Mouse (Mus musculus) adipocyte (in vitro differentiated cells): Measurements from ENCODE around the gene Kremen1.
A peak's percentile ranks its signal among the peaks of the same experiment; 100 is the strongest.

Experiments used
- DNase-seq: peaks from one replicate; pipeline ENCODE4 v3.0.0-alpha.2; 2016; ENCODE audit warnings: low spot score

Gene Kremen1

DNA sequence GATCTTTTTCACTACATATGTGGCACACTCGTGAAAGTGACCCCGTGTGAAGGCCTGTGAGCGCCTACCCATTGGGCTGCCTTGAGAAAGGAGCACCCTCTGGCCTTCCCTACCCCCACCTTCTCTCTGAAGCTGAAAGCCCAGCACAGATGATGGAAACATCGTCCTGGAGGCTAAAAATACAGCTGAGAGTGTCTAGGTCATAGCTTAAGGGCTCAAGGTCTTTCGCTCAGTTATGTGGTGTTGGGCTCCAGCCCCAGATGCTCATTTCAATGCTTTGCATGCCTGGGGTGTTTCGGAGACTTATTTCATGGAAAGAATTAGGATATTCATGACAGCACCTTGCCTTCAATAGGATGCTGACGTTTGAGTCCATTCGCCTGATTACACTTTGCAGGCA lies 4.4 kb upstream of the Kremen1 start:
- no peak for DNase-seq

DNA sequence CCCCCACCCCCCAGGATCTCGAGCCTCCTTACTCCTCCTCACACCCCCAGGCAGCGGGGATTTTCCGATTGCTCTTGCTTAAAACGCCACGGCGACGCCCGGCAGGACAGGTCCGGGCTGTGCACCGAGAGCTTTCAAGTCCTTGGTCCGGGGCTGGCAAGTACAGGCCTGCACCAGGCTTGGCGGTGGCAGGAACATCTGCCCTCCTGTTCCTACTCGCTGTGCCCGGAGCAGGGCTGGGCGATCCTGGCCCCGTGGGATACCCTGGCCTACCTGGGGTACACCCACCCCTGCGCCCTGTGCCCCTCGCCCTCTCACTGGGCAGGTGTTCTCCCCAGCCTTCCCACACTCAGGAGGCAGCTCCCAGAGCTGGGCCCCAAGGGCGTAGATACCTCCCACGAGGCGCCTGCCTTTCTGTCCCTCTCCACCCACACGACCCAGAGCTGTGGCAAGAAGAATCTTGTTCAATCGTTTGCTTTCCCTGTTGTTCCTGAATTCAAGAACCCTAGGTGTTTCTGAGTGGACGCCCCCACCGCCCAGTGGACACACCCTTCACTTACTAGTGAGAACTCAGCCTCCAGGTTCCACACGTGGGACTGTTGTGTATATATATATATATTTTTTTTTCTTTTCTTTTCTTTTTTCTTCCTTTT lies 1.8 kb upstream of the Kremen1 start:
- DNase-seq, result no peak

DNA sequence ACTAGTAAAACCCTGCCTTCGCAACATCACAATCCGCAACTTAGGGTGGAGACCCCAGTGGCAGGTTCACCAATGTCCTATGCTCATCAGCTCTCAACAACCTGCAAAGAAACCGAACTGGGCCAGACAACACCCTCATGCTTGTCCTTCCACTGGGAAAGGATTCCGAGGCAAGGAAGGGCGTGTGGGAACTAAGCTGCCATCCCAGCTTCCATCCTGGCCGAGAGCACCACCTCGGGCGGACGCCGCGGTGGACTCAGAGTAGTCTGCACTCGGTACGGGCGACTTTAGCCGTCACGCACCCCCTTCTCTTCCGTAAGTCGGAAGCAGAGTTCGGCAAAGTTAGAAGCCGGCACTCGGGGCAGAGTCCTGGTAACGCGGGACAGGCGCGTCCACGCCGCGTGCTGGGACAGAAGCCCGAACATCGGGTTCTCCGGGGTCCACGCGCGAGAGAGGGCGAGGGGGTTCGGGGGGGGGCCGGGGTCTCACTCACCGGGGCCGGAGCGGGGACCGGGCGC lies 357 bp downstream of the Kremen1 start:
- peak; percentile 37 for DNase-seq

DNA sequence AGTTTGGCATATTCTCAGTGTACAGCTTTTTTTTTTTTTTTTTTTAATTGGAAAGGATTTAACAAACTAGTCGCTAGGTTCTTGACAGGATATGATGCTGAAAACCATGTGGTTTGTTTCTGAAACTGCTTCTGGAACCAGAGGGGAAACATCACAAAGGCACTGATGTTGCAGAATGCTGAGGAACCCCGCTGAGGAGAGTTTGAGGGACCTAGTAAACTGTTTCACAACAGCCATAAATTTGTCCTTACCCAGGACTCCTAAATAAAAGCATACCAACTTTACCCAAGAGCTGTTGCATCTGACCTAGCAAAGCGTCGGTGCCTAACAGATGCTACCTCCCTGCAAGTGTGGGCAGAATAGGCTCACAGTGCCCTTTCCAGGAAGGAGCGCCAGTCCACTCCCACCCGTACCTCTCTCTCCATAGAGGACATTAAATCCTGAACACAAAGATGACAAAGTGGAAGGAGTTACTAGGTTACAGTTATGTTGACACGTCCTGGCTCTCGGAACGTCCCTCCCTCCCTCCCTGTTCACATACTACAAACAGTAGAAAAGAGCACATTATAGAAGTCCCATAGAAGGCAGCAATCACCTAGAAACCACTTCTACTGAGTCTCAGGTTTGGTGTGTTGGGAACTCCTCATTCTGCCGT lies 1.3 kb downstream of the Kremen1 start:
- no peak for DNase-seq

DNA sequence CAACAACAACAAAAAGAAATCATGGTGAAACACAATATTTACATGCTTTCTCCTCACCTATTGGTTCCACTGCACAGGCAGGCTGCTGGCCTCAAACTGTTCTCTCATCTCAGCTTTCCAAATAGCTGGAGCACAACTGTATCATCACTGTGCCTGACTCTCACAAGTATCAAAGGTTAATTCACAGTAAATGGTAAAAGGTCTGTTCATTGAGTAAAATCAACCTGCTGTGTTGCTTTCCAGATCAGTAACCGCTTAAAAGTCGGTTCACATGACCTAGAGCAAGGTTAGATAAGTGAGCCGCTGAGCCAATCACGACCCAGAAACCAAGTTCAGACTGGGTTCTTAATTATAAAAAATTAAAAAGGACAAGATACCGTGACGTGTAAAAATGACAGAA lies 3.3 kb downstream of the Kremen1 start:
- no peak for DNase-seq

DNA sequence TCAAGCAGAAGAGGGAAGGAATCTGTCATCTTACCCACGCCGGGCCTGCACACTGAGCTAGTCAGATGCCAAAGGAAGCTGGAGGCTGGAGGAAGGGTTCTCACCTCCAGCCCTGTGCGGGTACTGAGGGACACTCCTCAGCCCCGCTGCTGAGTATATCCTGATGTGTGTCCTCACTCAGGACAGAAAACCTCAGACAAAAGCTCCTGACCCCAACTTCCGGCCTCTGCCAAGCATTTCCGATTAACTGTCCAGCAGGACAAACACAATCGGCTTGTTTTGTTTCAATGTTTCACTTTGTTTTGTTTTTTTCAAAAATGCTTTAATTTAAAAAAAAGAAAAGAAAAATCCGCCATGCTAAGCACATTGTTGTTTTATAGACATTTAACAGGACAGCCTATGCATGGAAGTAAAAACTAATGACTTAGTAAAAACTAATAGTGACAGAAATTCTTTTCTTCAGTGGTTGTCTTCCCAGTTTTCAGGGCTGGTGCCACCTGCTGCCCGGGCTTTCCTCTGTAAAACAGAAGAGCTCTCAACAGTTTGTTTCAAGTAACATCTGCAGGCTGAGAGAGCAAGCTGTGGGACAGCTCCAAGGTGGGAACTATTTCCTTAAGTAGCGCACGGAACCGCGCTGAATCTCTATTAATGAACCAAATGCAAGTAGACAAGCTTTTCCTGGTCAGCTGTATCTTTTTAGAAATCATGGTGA lies 4.1 kb downstream of the Kremen1 start:
- DNase-seq, result no peak

DNA sequence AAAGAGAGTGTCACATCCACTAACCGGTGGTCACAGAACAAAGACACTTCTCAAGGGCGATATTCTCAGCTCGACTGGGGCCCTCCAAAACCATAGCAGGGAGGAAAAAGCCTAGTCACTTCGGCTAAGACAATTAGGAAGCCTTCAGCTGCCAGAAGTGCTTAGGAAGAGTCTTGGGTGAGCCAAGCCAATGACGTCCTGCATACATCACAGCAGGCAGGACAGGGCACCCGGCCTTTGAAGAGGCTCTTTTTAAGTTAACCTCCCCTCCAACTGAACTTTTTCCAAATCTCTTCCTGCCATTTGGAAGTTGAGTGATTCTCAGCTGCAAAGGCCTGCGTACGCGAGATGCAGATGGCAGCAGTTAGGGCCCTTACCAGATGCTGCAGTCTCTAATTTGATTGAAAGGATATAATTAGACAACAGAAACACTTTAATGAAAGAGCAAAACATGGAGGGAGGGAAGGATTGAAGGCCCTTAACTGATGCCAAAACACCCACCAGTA lies 5.8 kb downstream of the Kremen1 start:
- no peak for DNase-seq

DNA sequence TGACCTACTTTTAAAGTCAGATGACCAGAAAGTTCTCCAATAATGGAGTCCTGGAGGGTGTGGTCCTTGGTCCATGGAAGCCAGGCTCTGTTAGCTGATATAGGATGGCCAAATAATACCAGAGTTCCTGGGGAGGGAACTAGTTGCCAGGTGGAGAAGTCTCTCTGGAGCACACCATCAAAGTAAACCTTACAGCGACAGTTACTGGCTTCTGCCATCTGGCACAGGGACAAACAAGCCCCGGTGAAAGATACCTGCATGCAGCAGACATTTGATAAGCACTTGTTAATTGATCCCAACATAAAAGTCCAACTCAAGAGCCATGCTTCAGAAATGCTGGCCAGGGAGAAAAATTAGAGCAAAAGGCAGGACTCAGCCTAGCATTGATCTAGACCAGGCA lies 7.3 kb downstream of the Kremen1 start:
- DNase-seq, result no peak

DNA sequence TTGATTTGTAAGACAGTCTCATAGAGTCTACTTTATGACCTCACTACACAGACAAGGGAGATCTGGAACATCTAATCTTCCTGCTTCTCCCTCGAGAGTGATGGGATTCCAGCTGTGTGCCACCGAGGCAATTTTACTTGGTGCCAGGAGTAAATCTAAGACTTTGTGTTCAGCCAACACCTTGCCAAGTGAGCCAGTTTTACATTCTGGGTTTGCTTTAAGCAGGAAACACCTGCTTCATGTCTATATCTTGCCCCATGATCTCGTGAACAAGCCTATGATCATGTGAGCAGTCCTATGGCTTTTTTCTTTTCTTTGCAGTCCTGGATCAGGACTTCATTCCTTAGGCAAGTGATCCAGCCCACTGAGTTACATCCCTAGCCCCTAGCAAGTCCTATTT lies 7.8 kb downstream of the Kremen1 start:
- DNase-seq, result no peak

DNA sequence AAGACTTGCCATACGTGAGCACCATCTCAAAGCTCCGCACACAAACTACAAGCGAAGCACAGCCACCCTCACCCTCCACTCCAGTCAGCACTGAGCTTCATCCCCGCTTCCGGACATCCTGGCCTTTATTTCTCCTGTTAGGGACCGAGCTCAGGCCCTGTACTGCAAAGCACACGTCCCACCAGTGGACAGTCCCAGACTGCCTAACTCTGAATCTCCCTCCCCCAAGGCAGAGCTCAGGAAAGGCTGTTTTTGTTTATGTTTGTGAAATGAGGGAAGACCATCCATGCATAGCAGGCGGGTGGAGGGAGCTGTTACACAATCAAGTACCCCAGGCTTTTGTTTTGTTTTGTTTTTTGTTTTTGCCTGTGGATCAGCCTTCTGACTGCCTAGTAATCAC lies 8.6 kb downstream of the Kremen1 start:
- no peak for DNase-seq

DNA sequence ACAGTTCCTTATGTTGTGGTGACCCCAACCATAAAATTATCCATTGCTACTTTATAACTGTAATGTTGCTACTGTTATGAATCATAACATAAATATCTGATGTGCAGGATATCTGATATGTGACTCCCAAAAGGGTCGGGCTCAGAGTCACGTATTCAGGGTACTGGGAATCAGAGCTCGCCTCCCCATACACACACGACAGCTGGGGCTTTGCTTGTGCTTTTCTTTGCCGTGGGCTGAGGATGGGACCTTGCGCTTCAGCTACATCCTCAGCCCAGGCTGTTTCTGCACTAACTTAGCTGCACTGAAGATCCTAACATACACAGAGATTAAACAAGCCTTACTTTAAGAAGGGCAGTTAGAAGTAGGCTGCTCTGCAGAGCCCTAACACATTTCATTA lies 10.2 kb downstream of the Kremen1 start:
- no peak for DNase-seq

DNA sequence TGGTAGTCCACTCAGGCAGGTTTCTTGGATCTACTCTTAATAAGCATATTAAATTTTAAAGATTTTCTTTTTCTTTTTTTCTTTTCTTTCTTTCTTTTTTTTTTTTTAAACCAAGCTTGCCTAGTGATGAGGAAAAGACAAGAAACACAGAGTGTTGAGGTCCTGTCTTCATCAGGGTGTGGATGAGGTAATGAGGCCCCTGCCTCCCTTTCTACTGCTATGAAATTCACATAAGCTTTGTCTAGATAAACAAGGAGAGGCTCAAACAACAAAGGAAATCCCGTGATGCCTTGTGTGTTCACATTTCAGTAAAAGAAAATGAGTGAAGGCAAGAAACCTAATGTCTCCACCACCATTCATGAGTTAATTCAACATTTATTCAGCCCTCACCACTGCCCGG lies 13.2 kb downstream of the Kremen1 start:
- no peak for DNase-seq

DNA sequence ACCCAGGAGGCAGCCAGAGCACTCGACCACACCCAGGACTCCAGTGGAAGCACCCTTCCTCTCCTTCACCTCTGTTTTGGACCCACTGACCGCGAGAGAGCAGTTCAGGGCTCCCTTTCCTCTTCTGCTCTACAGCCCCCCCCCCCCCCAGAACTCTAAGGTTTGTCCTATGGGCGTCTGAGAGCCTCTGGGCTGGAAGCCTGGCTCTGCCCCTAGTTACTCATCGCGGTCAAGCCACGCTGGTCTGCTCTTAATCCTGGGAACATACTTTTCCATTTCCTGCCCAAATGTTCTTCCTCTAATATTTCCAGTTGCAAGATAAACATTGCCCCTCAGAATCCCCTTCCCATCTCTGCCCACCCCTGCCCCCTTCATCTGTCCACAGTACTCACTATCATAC lies 15.9 kb downstream of the Kremen1 start:
- DNase-seq, result no peak

DNA sequence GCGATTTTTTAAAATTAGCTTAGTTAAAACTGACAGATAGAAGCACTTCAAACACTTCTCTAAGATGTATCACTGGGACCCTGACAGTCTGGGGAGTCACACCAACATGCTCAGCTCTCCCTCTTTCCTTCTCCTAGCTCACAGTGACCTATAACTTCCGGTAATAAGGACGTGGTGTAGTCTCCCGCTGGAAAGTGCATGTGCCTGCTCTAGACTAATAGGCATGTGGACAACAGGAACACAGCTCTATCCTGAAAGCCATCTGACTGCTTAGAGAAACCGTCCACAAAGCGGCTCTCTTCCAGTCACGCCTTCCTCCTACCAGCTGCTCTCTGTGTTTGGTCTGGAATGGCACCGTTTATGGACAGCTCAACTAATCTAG lies 16.6 kb downstream of the Kremen1 start:
- peak; percentile 37 for DNase-seq

DNA sequence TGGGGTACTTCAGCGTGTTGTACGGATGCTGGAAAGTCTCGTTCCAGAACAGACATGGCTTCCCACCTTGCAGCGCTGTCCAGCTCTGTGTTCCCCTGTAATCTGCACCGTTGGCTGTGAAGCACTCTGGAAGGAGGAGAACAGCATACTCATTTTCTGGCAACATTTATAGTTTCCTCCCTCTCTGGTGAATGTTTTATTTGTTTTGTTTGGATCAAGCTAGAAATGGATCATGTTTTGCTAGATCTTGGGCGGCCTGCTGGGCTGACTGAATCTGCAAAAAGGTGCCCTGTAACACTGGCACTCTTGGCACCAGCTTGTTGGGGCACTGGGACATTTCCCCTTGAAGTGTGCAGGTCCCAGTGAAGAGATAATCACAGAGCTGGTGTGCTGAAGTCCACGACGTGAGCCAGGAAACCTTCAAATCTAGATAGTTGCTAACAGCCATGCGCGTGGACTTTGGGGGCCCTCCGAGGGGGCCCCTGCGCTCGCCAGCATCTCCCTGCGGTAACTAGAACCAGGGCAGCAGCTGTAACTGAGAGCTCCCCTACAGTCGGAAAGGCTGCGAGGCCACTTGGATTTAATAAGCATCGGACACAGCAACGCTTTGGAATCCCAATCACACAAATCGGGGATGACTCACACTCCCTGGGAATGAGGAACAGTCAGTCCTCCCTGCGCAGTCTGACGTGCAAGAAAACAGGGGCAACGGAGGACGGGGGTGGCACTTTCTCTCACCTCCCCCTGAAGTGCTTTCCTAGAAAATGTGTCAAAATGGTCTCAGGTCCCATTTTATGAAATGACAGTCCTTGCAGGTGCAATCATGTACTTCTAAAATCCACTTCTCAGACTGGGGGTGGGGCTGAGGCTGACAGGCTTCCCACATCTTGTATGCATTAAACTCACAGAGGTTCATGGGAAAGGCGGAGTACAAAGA lies 17.3 kb downstream of the Kremen1 start:
- DNase-seq, result peak; percentile 57

DNA sequence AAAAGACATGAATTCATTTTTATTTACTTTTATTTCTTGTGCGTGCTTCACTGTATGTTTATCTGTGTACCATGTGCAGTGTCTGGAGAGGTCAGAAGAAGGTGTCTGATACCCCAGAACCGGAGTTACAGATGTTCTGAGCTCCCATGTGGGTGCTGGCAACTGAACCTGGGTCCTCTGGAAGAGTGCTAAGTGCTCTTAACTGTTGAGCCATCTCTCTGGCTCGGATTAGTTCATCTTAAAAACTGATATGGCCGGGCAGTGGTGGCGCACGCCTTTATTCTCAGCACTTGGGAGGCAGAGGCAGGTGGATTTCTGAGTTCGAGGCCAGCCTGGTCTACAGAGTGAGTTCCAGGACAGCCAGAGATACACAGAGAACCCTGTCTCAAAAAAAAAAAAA lies 18.1 kb downstream of the Kremen1 start:
- DNase-seq, result no peak

DNA sequence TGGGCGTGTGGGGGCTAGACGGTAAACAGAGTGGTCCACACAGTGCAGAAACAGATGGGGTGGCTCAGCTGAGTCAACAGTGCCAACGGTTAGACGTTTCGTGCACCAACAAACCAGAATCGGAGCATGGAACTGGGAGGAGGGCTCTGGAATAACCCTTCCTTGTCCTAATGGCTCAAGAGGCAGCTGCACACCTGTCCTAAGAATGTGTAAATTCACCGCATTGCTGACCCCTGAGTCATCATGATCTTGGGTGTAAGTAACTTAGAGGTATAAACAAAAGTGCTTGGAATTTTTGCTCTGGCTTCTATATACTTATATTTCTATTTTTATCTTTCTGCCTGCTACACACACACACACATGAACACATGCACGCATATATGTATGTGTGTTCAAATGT lies 19.2 kb downstream of the Kremen1 start:
- DNase-seq, result no peak

DNA sequence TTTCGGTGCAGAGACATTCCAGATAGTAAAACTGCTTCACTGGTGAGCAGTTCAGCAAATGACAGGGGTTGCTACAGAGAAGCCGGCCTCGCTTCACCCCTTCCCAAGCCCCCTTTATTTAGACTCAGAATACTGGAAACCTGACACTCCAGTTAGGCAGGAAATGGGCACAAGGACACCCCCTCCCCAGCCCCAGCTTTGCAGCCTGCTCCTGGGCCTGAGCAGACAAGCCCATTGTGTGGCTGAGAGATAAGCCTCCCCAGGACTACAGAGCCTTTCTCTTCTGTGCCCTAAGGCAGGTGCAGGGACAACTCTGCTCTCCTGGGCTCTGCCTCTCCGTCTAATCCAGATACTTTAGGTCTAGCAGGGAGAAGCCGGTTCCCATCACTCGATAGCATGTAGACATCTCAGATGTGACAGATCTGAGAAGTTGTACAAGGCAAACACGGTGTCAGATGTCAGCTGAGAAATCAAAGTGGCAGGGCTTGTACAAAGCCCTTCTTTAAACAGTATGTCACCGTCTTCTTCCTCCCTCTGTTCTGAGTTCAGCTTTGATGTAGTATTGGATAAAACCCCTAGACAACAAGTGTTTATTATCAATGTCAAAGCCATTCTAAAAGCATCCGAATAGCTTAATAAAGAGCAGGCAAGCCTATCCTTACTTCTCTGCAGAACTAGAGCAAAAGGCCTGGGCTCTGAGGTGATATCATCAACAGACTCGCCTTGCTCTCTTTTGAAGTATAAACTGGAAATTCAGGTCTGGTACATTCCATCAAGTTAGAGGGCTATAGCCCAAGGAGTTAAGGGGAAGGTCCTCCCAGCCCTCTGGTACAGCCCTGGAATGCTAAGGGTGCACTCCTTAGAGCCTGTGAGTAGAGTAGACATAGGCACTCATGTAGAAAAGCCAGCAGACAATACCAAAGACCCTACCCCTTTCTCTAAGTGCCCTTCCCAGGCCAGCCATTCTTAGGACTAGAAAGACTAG lies 21.4 kb downstream of the Kremen1 start:
- DNase-seq, result no peak

DNA sequence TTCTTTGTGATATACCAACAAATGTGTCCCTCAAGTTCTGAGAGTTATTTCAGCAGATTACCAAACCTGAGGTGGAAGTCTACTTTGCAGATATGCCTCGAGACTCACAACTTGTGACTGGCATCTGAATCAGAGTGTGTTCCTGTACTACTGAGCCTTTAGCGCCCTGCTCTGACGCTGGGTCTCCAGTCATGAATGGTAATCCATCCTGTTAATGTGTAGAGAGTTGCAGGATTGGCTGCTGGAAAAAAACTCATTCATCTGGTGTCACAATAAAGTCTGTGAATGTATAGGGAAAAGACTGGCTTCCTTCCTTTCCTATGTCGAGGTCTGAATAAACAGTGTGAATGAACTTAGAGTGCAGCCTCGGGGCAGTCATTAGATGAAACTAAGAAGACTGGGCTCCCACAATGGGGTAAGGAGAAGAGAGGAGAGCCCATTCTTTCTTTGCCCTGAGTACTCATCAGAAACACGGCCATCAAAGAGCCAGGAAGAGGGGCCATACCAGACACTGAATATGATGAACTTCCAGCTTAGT lies 41.4 kb downstream of the Kremen1 start:
- no peak for DNase-seq

DNA sequence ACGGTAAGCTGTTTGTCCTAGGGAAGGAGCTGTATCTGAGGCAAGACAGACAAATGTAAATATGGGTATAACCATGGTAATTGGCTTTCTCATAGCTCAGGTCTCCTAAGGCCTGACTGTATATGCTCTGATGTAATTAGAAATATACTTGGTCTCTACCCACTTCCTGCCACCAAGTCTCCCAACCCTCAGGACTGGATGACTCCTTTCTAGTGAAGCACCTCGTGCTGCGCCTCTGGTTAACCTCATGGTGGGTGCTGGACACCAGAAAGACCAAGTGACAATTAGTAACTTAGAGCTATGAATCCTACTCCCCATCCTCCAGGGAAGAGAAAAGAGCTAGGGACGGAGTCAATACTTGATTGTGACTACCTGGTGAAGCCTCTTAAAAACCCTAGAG lies 42.0 kb downstream of the Kremen1 start:
- no peak for DNase-seq
